Mouse (Mus musculus) T-helper 17 cell (primary cell): ENCODE results near the gene Otx2.
"Not testable (repeated sequence)": the region's sequence is repeated elsewhere in the genome, so short reads cannot be mapped to it uniquely, and the experiment has no call there.

Experiments used
- in situ Hi-C, 2 experiments: fragments of 300-600 bp; cut with MboI, MseI; formaldehyde crosslinking; loops; 1 replicate in 1 of 2; 2 replicates in 1 of 2; pipeline ENCODE4 v1.15.1; 2025; ENCODE audit warnings: high pct_unique_total_duplicates in 2 of 2

The Otx2 gene

GRCm38 (mm10) chr14:48655073-48655791, 18.4 kb downstream of the Otx2 start:
- in situ Hi-C loops, result no loop called here

DNA sequence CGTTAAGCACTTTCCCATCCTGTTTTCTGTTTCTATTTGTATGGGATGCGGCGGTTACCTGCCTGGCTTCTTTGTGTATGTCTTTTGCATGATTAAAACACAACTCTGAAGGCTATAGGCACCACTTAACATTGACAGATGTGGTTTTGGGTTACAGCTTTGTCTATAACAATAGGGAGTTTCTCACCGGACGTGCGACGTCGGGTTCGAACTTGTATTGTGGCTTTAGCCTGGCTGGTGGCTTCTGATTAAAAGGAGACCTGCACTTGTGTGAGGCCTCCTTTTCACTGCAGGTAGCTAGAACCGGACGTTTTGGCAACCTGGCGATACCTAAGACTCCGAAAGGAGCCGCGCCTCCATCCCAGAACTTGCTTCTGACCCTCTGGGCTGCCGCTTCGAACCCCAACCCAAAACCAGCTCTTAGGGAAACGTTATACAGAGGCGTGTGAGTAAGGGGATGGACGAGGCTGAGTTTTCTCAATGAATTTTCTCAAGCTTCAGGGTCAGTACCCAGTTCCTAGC, 19.0 kb downstream of the Otx2 start:
- in situ Hi-C loops, result no loop called here

GRCm38 (mm10) chr14:48653676-48654510, 19.7 kb downstream of the Otx2 start:
- in situ Hi-C loops, result no loop called here

DNA sequence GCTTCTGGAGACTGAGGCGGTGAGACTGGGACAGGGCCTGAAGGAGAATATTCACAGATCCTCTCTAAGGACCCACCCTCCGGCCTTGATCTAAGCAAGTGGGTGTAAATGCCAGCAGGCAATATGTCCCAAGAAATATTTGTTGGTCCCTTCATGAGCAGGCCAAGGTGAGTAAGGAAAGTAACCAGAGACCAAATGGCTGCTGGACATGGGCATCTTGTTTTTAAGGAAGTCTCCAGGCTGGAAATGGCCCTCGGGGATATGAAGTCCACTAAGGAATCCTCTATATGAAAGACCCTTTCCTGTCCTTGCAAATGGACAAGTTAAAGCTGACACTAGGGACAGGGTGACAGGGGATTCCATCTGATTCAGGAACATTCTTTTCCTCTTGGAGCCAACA, 20.5 kb downstream of the Otx2 start:
- in situ Hi-C loops, result no loop called here

DNA sequence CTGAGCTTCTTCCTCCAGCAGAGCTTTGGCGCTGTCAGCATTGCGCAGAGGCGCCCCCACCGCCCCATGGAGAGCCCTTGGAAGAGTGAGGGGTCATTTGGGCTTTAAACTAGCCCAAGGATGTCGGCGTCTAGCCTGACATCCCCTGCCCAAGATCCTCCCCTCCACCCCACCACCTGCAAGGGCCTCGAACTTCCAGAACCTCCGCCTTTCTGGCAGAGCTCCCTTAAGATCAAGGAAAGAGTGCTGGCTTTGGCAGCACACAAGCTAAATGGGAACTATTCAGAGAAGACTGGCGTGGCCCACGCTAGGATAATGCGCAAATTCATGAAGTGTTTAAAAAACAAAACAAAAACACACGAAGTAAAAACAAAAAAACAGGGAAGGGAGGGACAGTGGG, 21.4 kb downstream of the Otx2 start:
- in situ Hi-C loops, result no loop called here

DNA sequence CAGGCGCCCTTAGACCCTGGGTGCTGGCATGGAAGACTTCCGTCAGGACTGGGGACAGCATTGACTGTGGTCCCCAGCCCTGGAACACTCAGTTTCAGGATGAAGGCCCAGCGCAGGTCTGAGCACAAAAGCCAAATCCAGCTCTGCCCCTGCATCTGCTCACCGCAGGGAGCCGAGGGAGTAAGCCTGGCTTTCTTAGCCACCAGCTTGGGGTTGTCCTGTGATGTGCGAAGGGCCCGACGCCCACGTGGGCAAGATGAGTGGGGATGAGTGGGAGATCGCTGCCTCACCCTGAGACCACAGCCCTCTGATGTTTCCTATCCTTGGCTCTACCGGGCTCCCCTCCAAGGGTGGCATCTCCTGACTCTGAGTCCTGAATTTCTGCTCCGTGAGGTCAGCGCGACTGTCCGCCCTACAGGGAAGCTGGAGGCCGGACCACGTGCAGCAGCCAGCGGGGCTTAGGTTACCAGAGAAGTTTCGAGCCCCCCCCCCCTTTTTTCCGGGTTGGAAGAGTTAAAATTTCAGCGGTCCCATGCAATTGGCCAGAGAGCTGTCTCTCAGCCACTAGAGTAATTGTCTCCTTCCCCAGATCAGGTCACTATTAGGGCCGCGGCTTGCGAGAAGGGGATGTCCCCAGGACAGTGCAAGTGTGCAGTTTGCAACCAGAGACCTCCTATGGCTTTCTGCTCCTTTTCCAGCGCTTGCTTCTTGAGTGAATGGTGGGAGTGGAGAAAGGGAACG, 22.0 kb downstream of the Otx2 start:
- in situ Hi-C loops, result no loop called here

- in situ Hi-C loops, result no loop called here
These were observed 31.9 kb downstream of the Otx2 start for GRCm38 (mm10) chr14:48641462-48642395.

- in situ Hi-C loops, result no loop called here
These were observed 40.5 kb downstream of the Otx2 start for GRCm38 (mm10) chr14:48633141-48633540.

GRCm38 (mm10) chr14:48632335-48632734, 41.3 kb downstream of the Otx2 start:
- in situ Hi-C loops, result no loop called here

DNA sequence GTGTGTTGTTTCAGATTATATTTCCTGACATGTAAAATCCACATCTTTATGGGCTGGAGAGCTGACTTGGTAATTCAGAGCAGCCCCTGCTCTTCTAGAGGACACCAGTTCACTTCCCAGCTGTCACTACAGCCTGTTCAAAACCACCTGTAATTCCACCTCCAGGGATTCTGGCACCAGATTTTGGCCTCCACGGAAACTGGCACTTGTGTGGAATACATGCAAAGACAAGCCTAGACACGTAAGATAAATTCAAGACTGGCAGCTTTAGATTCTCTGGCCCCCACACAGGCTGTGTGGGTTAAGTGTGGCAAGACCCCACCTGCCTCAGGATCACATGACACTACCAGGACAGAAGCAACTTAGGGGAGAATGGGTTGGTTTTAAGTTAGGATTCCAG, 42.1 kb downstream of the Otx2 start:
- in situ Hi-C loops, result no loop called here

GRCm38 (mm10) chr14:48629404-48629803, 44.2 kb downstream of the Otx2 start:
- in situ Hi-C loops, result no loop called here

DNA sequence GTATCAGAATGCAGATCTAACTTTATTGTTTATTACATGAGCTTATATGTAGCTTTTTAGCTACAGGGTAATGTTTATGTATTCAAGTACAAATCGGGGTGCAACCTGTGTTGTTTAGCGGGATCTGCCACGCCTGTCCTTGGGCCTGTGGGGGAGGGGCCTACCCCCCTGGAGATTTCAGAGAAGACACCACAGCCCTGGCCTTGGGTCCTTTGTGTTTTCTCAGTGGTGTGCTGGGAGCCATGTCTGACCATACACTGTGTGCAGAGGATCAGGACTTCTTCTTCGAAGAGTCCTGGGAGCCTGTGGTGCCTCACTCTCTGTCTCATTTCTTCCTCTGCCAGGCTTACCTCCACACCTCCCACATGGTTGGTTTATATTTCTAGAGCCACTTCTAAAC, 47.3 kb downstream of the Otx2 start:
- in situ Hi-C loops, result no loop called here

DNA sequence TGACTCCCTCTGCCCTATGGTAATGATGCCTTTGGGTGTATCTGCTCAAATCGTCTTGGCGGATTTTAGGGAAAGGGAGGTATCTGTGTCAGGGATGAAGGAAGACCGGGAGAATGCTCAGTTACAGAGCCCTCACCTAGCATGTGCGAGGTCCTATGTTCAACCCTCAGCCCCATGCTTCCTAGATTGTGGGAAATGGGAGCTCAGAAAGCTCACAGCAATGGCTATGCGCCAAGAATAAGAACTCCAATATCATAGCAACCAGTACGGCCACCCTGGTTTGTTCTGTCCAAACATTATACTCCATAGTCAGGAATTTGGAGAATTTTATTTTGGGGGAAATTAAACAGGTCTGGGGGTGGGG, 48.3 kb downstream of the Otx2 start:
- in situ Hi-C loops, result no loop called here

DNA sequence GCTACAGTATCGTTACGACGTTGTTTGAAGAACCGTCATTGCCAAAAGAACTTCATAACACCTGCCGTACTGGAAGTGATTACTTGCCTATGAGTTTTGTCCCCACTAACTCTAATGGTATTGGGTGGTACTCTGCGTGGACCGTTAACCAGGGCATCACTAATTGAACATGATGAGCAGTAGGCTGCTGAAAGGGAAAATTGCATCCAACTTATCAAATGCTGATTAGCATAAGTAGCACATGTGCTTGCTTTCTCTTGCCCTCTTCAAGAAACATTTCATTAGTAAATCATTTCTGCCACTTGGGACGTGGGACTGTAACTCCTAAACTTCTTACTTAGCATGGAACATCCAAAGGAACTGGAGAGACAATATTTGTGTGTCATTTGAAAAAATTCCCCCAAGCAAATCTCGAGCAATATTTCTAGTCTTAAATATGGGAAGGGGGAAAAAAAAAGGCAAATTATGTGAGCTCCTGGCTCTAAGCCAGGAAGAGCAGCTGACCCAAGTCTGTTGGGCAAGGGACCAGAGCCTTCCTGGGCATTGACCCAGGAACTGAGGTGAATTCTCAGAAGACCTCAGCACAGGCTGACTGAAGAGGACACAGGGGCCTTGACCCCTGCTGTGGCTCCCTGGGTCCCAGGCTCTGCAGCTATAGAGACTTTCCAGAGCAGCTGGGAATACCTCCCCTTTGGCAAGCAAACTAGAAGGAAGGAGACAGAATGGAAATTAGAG, 48.9 kb downstream of the Otx2 start:
- in situ Hi-C loops, result no loop called here

- in situ Hi-C loops, result not testable (repeated sequence)
These were observed 50.9 kb downstream of the Otx2 start for GRCm38 (mm10) chr14:48622726-48623125.

DNA sequence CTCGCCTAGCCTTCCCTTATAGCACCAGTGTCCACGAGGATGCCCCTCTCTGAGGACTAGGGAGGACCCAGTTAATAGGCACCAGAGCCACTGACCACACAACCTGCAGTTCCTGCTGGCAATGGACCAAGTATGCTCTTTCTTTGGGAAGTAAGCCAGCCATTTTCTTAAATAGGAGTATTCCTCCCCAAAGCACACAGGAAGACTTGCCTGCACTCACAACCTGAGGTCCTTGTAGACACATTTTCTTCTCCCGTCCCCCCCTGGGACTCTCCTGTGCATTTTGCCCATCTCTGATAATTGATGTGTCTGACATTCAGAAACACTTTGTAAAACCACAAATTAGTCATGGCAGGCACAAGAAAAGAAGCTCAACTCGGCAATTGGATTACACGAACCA, 57.3 kb downstream of the Otx2 start:
- in situ Hi-C loops, result no loop called here

GRCm38 (mm10) chr14:48608641-48609310, 64.8 kb downstream of the Otx2 start:
- in situ Hi-C loops, result no loop called here
